Mouse (Mus musculus) hindbrain, postnatal 0 days (tissue): ENCODE measurements around the gene Mrln. TPM values are rescaled to one million over a fixed set of nuclear protein-coding genes. Genes with fewer than 3 reads are reported as not detected.

ENCODE experiments used
- ATAC-seq: fragments of 200-750 bp; cut with Nextera tagmentation; 2 replicates; pipeline ENCODE4 v1.8.0; 2017; ENCODE audit warnings: mild to moderate bottlenecking, moderate TSS enrichment, moderate library complexity
- DNase-seq: peaks from one replicate; pipeline ENCODE4 v3.0.0-alpha.2; 2015; ENCODE audit warnings: low spot score
- H3K27ac ChIP-seq: fragments of 300-500 bp; sonication (generic); 2 replicates; pipeline ENCODE4 v1.5.1; 2014; ENCODE audit warnings: mild to moderate bottlenecking
- H3K27me3 ChIP-seq: fragments of 300-500 bp; sonication (generic); 2 replicates; pipeline ENCODE4 v1.6.1; 2014; ENCODE audit warnings: low read length, mixed read lengths; ENCODE audit not compliant: insufficient read depth
- H3K36me3 ChIP-seq: fragments of 300-500 bp; sonication (generic); 2 replicates; pipeline ENCODE4 v1.6.1; 2014; ENCODE audit warnings: low read length, mixed read lengths; ENCODE audit not compliant: insufficient read depth
- H3K4me1 ChIP-seq: fragments of 300-500 bp; sonication (generic); 2 replicates; pipeline ENCODE4 v1.6.1; 2014; ENCODE audit warnings: antibody characterized with exemption, low read length, mixed read lengths; ENCODE audit not compliant: insufficient read depth
- H3K4me2 ChIP-seq: fragments of 300-500 bp; sonication (generic); 2 replicates; pipeline ENCODE4 v1.6.1; 2014; ENCODE audit warnings: low read depth, mild to moderate bottlenecking, low read length, moderate library complexity, mixed read lengths
- H3K4me3 ChIP-seq: fragments of 300-500 bp; sonication (generic); 2 replicates; pipeline ENCODE4 v1.5.1; 2014; ENCODE audit warnings: low read length
- H3K9ac ChIP-seq: fragments of 300-500 bp; sonication (generic); replicated peaks from 2 replicates; pipeline ENCODE4 v1.6.1; 2014; ENCODE audit warnings: mild to moderate bottlenecking, low read length, moderate library complexity, mixed read lengths
- H3K9me3 ChIP-seq: fragments of 300-500 bp; sonication (generic); 2 replicates; pipeline ENCODE4 v1.6.1; 2016; ENCODE audit warnings: low read length, mixed read lengths
- CTCF ChIP-seq: IDR thresholded peaks from 2 replicates; pipeline ENCODE4 v1.5.1; 2016; ENCODE audit warnings: antibody characterized with exemption, control low read depth, low read depth
- WGBS: fragments of 180-500 bp; shearing (Covaris S2); extraction: QIAGEN DNeasy Blood & Tissue Kit; methylation state at CpG from one replicate; pipeline ENCODE4 v1.1.7; 2014; 5-methylcytosine and 5-hydroxymethylcytosine counted together
- polyA plus RNA-seq: library from polyadenylated mRNA; unstranded; fragments of >200 nt; fragmentation: Nextera tagmentation; extraction: Ambion mirVana; gene quantifications from 2 replicates; pipeline ENCODE4 v1.2.1, GENCODE M21; 2015
- total RNA-seq: library from RNA; depleted of rRNA; stranded (reverse); fragments of >200 nt; gene quantifications from 2 replicates; pipeline ENCODE4 v1.2.3, GENCODE M21; 2014

The Mrln gene
- total and polyA plus RNA-seq, 2 experiments from 2014 or later, result 3.3 to 5.3 TPM

GRCm38 (mm10) chr10:70195279-70195678 lies 9.2 kb upstream of the Mrln start:
- no peak overlapping the region for H3K4me2 ChIP-seq
- no peaks in the 10 kb centered on the region for H3K9me3 ChIP-seq
- H3K27ac ChIP-seq, result no peak overlapping the region
- H3K4me1 ChIP-seq, result no peaks in the 10 kb centered on the region
- DNase-seq (no peak), ATAC-seq (no peak)
- 84% methylated on average over 7 of the region's 7 CpGs for whole genome bisulfite sequencing
- peaks cover 9% of the 10 kb centered on the region; the same call in 1 of the 2 replicates for H3K36me3 ChIP-seq
- H3K4me3 ChIP-seq, result no peak overlapping the region
- no peaks in the 10 kb centered on the region for H3K27me3 ChIP-seq
- H3K9ac ChIP-seq, result no peak overlapping the region
- no peak for TF ChIP-seq CTCF

GRCm38 (mm10) chr10:70195786-70196185 lies 8.7 kb upstream of the Mrln start:
- DNase-seq (peak; percentile 61), ATAC-seq (peak; percentile 70; the same call in 1 of the 2 replicates)

GRCm38 (mm10) chr10:70196666-70197065 lies 7.8 kb upstream of the Mrln start:
- H3K4me2 ChIP-seq, result no peak overlapping the region
- peaks cover 6% of the 10 kb centered on the region; the same call in 1 of the 2 replicates for H3K36me3 ChIP-seq
- H3K9me3 ChIP-seq, result no peaks in the 10 kb centered on the region
- H3K27me3 ChIP-seq, result no peaks in the 10 kb centered on the region
- ATAC-seq, result no peak
- no peaks in the 10 kb centered on the region for H3K4me1 ChIP-seq
- H3K27ac ChIP-seq, result no peak overlapping the region
- H3K9ac ChIP-seq, result no peak overlapping the region
- TF ChIP-seq CTCF, result no peak
- DNase-seq, result no peak
- WGBS, result 85% methylated on average over 6 of the region's 6 CpGs
- no peak overlapping the region for H3K4me3 ChIP-seq

More at GRCm38 (mm10) chr10:70195786-70196185, 8.7 kb upstream of the Mrln start:
- peaks cover 9% of the 10 kb centered on the region; the same call in 1 of the 2 replicates for H3K36me3 ChIP-seq
- H3K27me3 ChIP-seq, result no peaks in the 10 kb centered on the region
- H3K9ac ChIP-seq, result no peak overlapping the region
- peak; percentile 63 for TF ChIP-seq CTCF
- H3K4me2 ChIP-seq, result no peak overlapping the region
- no peaks in the 10 kb centered on the region for H3K4me1 ChIP-seq
- WGBS, result 64% methylated on average over 7 of the region's 7 CpGs
- no peak overlapping the region for H3K27ac ChIP-seq
- no peaks in the 10 kb centered on the region for H3K9me3 ChIP-seq
- H3K4me3 ChIP-seq, result no peak overlapping the region

- H3K27ac ChIP-seq, result no peak overlapping the region
- no peak overlapping the region for H3K9ac ChIP-seq
- ATAC-seq (no peak), DNase-seq (no peak)
- no peaks in the 10 kb centered on the region for H3K4me1 ChIP-seq
- TF ChIP-seq CTCF, result no peak
- WGBS, result 90% methylated on average over 2 of the region's 2 CpGs
- no peaks in the 10 kb centered on the region for H3K9me3 ChIP-seq
- no peak overlapping the region for H3K4me3 ChIP-seq
- H3K36me3 ChIP-seq, result peaks cover 4% of the 10 kb centered on the region; the same call in 1 of the 2 replicates
- H3K4me2 ChIP-seq, result no peak overlapping the region
- H3K27me3 ChIP-seq, result no peaks in the 10 kb centered on the region
These were observed 6.9 kb upstream of the Mrln start for GRCm38 (mm10) chr10:70197601-70198000.

- H3K27ac ChIP-seq, result no peak overlapping the region
- H3K4me2 ChIP-seq, result no peak overlapping the region
- no peaks in the 10 kb centered on the region for H3K9me3 ChIP-seq
- 0 out of 2 replicates have a peak, but pooled peaks cover under 1% of the 10 kb centered on the region for H3K36me3 ChIP-seq
- TF ChIP-seq CTCF, result no peak
- no peak overlapping the region for H3K9ac ChIP-seq
- no peak for ATAC-seq
- DNase-seq, result no peak
- 73% methylated on average over 6 of the region's 6 CpGs for WGBS
- H3K27me3 ChIP-seq, result no peaks in the 10 kb centered on the region
- no peaks in the 10 kb centered on the region for H3K4me1 ChIP-seq
- no peak overlapping the region for H3K4me3 ChIP-seq
These were observed 6.5 kb upstream of the Mrln start for GRCm38 (mm10) chr10:70198012-70198411.

GRCm38 (mm10) chr10:70198951-70199463 lies 5.5 kb upstream of the Mrln start:
- no peak overlapping the region for H3K4me3 ChIP-seq
- 96% methylated on average over 7 of the region's 7 CpGs for WGBS
- no peaks in the 10 kb centered on the region for H3K27me3 ChIP-seq
- no peak for TF ChIP-seq CTCF
- H3K4me1 ChIP-seq, result no peaks in the 10 kb centered on the region
- DNase-seq, result no peak
- no peak for ATAC-seq
- no peak overlapping the region for H3K4me2 ChIP-seq
- H3K36me3 ChIP-seq, result no peaks in the 10 kb centered on the region
- no peak overlapping the region for H3K27ac ChIP-seq
- H3K9ac ChIP-seq, result no peak overlapping the region
- no peaks in the 10 kb centered on the region for H3K9me3 ChIP-seq

- H3K36me3 ChIP-seq, result no peaks in the 10 kb centered on the region
- H3K27me3 ChIP-seq, result no peaks in the 10 kb centered on the region
- 85% methylated on average over 6 of the region's 6 CpGs for WGBS
- no peak overlapping the region for H3K4me3 ChIP-seq
- ATAC-seq, result no peak
- H3K9me3 ChIP-seq, result no peaks in the 10 kb centered on the region
- no peak overlapping the region for H3K4me2 ChIP-seq
- H3K9ac ChIP-seq, result no peak overlapping the region
- no peak for DNase-seq
- no peaks in the 10 kb centered on the region; the same call in 1 of the 2 replicates for H3K4me1 ChIP-seq
- no peak overlapping the region for H3K27ac ChIP-seq
- no peak for TF ChIP-seq CTCF
These were observed 4.8 kb upstream of the Mrln start for GRCm38 (mm10) chr10:70199466-70200210.
